10 mouse cellular contexts compared by ENCODE assay signal in the genomic region with DNA sequence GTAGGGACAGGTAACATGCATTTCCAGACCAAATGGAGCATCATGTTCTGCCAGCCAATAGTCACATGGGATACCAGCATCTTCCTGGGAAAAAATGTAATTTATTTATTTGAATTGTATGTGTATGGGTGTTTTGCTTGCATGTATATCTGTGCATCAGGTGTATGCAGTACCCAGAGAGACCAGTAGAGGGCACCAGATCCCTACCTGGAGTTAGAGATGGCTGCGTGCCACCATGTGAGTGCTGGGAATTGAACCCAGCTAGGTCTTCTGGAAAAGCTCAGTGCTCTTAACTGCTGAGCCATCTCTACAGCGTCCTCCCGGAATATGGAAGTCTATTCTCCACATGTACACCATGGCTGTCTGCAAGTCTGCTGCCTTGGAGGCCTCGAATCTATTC. TPM values are rescaled to one million over a fixed set of nuclear protein-coding genes. Genes with fewer than 3 reads are reported as not detected.
DNase-seq lines count a peak whose midpoint lies in the region; ATAC-seq and TF ChIP-seq lines count a peak whose summit lies in the region.
"Had no signal": no experiment of that assay in that cellular context is flagged by ENCODE, and none has a peak within 500 bp of the region (broad histone marks: within the 10 kb centered on the region; RNA-seq: fewer than 3 reads in every experiment).

No protein-coding gene starts in this region.

- no peak overlapping the region for H3K27ac ChIP-seq in hindbrain, postnatal 0 days
- H3K27ac ChIP-seq in hindbrain, embryonic 11.5 days (ENCODE audit: low read depth, low read length): no peak overlapping the region
- H3K27ac ChIP-seq in bone marrow, adult 2 months (ENCODE audit: control insufficient read depth, insufficient read depth, low read depth, low read length, poor library complexity): no peak overlapping the region

- 95% methylated on average over 4 of the region's 4 CpGs for WGBS in hindbrain, postnatal 0 days
- WGBS in hindbrain, embryonic 11.5 days: 83% methylated on average over 4 of the region's 4 CpGs
- WGBS in bone marrow, adult 2 months: 82% methylated on average over 4 of the region's 4 CpGs

- H3K36me3 ChIP-seq in hindbrain, postnatal 0 days (ENCODE audit: insufficient read depth, low read length): no peaks in the 10 kb centered on the region
- no peaks in the 10 kb centered on the region for H3K36me3 ChIP-seq in hindbrain, embryonic 11.5 days (ENCODE audit: control insufficient read depth, insufficient read depth, low read length)

- H3K9me3 ChIP-seq in hindbrain, postnatal 0 days (ENCODE audit: low read length): 0 out of 2 replicates have a peak, but pooled peaks cover 2% of the 10 kb centered on the region
- H3K9me3 ChIP-seq in hindbrain, embryonic 11.5 days (ENCODE audit: control insufficient read depth, low read length): no peaks in the 10 kb centered on the region

- no peak for DNase-seq in hindbrain, postnatal 0 days (ENCODE audit: low spot score)
- DNase-seq in hindbrain, embryonic 11.5 days (ENCODE audit: low spot score): no peak
- peak; percentile 8 to 45 for DNase-seq in spleen, postnatal 10 days (ENCODE audit: low spot score in 2 of 2)
- no peak for DNase-seq in spleen, adult 12 weeks (ENCODE audit: low spot score)
- DNase-seq in testis, postnatal 10 days (ENCODE audit: low spot score): peak; percentile 65
- DNase-seq in urinary bladder, postnatal 36 days (ENCODE audit: low spot score in 2 of 2): no peak
- no peak for DNase-seq in layer of hippocampus, postnatal 14 days (ENCODE audit: low spot score in 2 of 2)
- DNase-seq: lung, postnatal 4 days had no signal

- TF ChIP-seq POLR2A in bone marrow, adult 2 months (IDR thresholded peaks at IDR 0.05; ENCODE audit: borderline replicate concordance, control insufficient read depth, low read depth, low read length): no peak

- H3K9ac ChIP-seq in hindbrain, postnatal 0 days (replicated peaks; ENCODE audit: low read length): no peak overlapping the region
- H3K9ac ChIP-seq in hindbrain, embryonic 11.5 days (ENCODE audit: low read depth, low read length): no peak overlapping the region

- peak; percentile 64 for TF ChIP-seq CTCF in hindbrain, postnatal 0 days (IDR thresholded peaks at IDR 0.05; ENCODE audit: low read depth)
- TF ChIP-seq CTCF in bone marrow, adult 2 months (IDR thresholded peaks at IDR 0.05; ENCODE audit: control insufficient read depth, insufficient read depth, low read length): peak; percentile 35

- H3K4me2 ChIP-seq in hindbrain, postnatal 0 days (ENCODE audit: low read depth, low read length): no peak overlapping the region
- H3K4me2 ChIP-seq in hindbrain, embryonic 11.5 days (replicated peaks; ENCODE audit: low read depth, low read length): no peak overlapping the region

- H3K27me3 ChIP-seq in hindbrain, postnatal 0 days (ENCODE audit: insufficient read depth, low read length): no peaks in the 10 kb centered on the region
- no peaks in the 10 kb centered on the region for H3K27me3 ChIP-seq in hindbrain, embryonic 11.5 days (ENCODE audit: control insufficient read depth, insufficient read depth, low read length)

- no peak overlapping the region for H3K4me3 ChIP-seq in hindbrain, postnatal 0 days (ENCODE audit: low read length)
- no peak overlapping the region for H3K4me3 ChIP-seq in hindbrain, embryonic 11.5 days (ENCODE audit: low read depth, low read length)
- H3K4me3 ChIP-seq in bone marrow, adult 2 months (replicated peaks; ENCODE audit: control insufficient read depth, low read depth, low read length): no peak overlapping the region

- H3K4me1 ChIP-seq in hindbrain, postnatal 0 days (ENCODE audit: insufficient read depth, low read length): no peaks in the 10 kb centered on the region
- no peaks in the 10 kb centered on the region for H3K4me1 ChIP-seq in hindbrain, embryonic 11.5 days (replicated peaks; ENCODE audit: control insufficient read depth, insufficient read depth, low read length)
- H3K4me1 ChIP-seq in bone marrow, adult 2 months (ENCODE audit: control insufficient read depth, insufficient read depth, low read length): no peaks in the 10 kb centered on the region

- ATAC-seq in hindbrain, postnatal 0 days: 0 out of 2 replicates have a peak, but pooled peaks have one; percentile 27
- no peak for ATAC-seq in hindbrain, embryonic 11.5 days (ENCODE audit: low FRiP score)

RNA-seq across cellular contexts. Expression of gene Wasf3, which starts 8.2 kb away (rescaled TPM):
- total RNA-seq in hindbrain, postnatal 0 days (2014; rRNA removed): 38.6 and 39.8 TPM in 2 replicates
- 15.7 and 17.0 TPM in 2 replicates for polyA plus RNA-seq in hindbrain, postnatal 0 days (2015; fragmentation: Nextera tagmentation; extraction: Ambion mirVana)
- polyA plus RNA-seq in hindbrain, embryonic 11.5 days (2014; fragmentation: Nextera tagmentation; extraction: Ambion mirVana): 7.1 TPM in 2 replicates
- polyA plus RNA-seq in bone marrow, adult 2 months (2011; ENCODE audit: insufficient read depth, insufficient read length, low replicate concordance, missing spikeins): 0.18 and 0.67 TPM in 2 replicates
- 10 to 100 TPM; 92.7 to 98.3 TPM for total RNA-seq in layer of hippocampus, postnatal 14 days (2021)
- total RNA-seq: neutrophil, adult 5-6 weeks had no signal

Comparison
In these comparisons a context has a peak if more than half of its experiments do, and no peak if none do; other contexts are left out.
1. DNase-seq: peak in spleen, postnatal 10 days (2 of 2) and testis, postnatal 10 days (single experiment); none in hindbrain, postnatal 0 days (single experiment), hindbrain, embryonic 11.5 days (single experiment), spleen, adult 12 weeks (single experiment), urinary bladder, postnatal 36 days (0 of 2) and layer of hippocampus, postnatal 14 days (0 of 2).